Mouse (Mus musculus) hematopoietic stem cell, adult 5-6 weeks (primary cell): ENCODE measurements around the gene Pdcd5. TPM values are rescaled to one million over a fixed set of nuclear protein-coding genes. Genes with fewer than 3 reads are reported as not detected.

ENCODE experiments used
- ATAC-seq, 2 experiments: fragments of 125-278 bp in 1 of 2; replicated peaks in 1 of 2; 2 replicates each; pipeline ENCODE4 v1.8.0; 2016 to 2017; ENCODE audit warnings: inconsistent platforms in 2 of 2, mild to moderate bottlenecking in 2 of 2, moderate number of reproducible peaks in 2 of 2, low read depth in 1 of 2, moderate TSS enrichment in 1 of 2; ENCODE audit not compliant: low FRiP score in 2 of 2, poor library complexity in 2 of 2, severe bottlenecking in 2 of 2, insufficient read depth in 1 of 2, low TSS enrichment in 1 of 2
- total RNA-seq: library from RNA; stranded (forward); fragments of 172-1452, 232-1000 nt; gene quantifications from 2 replicates; pipeline ENCODE4 v1.2.3, GENCODE M21; 2017

The Pdcd5 gene
- total RNA-seq, 1 experiment from 2014 or later = 89.5 TPM

GRCm38 (mm10) chr7:35594311-35594710 lies 53.0 kb downstream of the Pdcd5 start:
- ATAC-seq = no peak

Other genes starting within 250 kb of the Pdcd5 start
- gene Slc7a9, start 198.7 kb downstream of the Pdcd5 start, total RNA-seq = not detected in 2 replicates
- gene Tdrd12, start 109.8 kb downstream of the Pdcd5 start, total RNA-seq = not detected in 2 replicates
- 49.6 and 52.3 TPM in 2 replicates for gene Nudt19, start 91.2 kb downstream of the Pdcd5 start, total RNA-seq
- 0.19 and 0.84 TPM in 2 replicates for gene Rgs9bp, start 61.9 kb downstream of the Pdcd5 start, total RNA-seq
- 37.3 and 42.2 TPM in 2 replicates for gene Ankrd27, start 61.3 kb downstream of the Pdcd5 start, total RNA-seq
- gene Dpy19l3, start 106.9 kb upstream of the Pdcd5 start, total RNA-seq = 24.0 and 32.1 TPM in 2 replicates
- 24.5 and 31.0 TPM in 2 replicates for gene Zfp507, start 155.5 kb upstream of the Pdcd5 start, total RNA-seq